Mouse (Mus musculus): ENCODE results near the gene Ebf1. TPM values are rescaled to one million over a fixed set of nuclear protein-coding genes. Genes with fewer than 3 reads are reported as not detected.
A peak's percentile ranks its signal among the peaks of the same experiment; 100 is the strongest.
"Not testable (repeated sequence)": the region's sequence is repeated elsewhere in the genome, so short reads cannot be mapped to it uniquely, and the experiment has no call there.

The Ebf1 gene
- total RNA-seq (2021), result 10 to 100 TPM; 13.4 to 14.4 TPM

- intact Hi-C loops (cut with DNase I), result no loop called here
- DNase-seq, result peak; percentile 89 to 92
Measured at GRCm38 (mm10) chr11:44616788-44617712, at the start of gene Ebf1. Gene Ebf1, plus strand, starts transcription at chr11:44617317.

- DNase-seq; intact Hi-C loops (cut with DNase I): not testable (repeated sequence)
Measured at GRCm38 (mm10) chr11:44570336-44570735, 46.8 kb upstream of the Ebf1 start.

- intact Hi-C loops (cut with DNase I), result no loop called here
- no peak for DNase-seq
Measured at GRCm38 (mm10) chr11:44572781-44573180, 44.3 kb upstream of the Ebf1 start.

GRCm38 (mm10) chr11:44573396-44573795, 43.7 kb upstream of the Ebf1 start:
- DNase-seq, result no peak
- intact Hi-C loops (cut with DNase I), result no loop called here

GRCm38 (mm10) chr11:44574391-44574790, 42.7 kb upstream of the Ebf1 start:
- DNase-seq, result no peak
- intact Hi-C loops (cut with DNase I), result no loop called here

- intact Hi-C loops (cut with DNase I), result no loop called here
- DNase-seq, result no peak
Measured at GRCm38 (mm10) chr11:44574820-44575219, 42.3 kb upstream of the Ebf1 start.

GRCm38 (mm10) chr11:44577911-44578310, 39.2 kb upstream of the Ebf1 start:
- DNase-seq, result no peak
- intact Hi-C loops (cut with DNase I), result no loop called here

- intact Hi-C loops (cut with DNase I), result loop anchor here (5.0 to 10.0 kb wide), 2 partner anchors 109 to 1154 kb away; partner anchors contain the start of gene Ublcp1
- peak; percentile 38 to 43 for DNase-seq
Measured at GRCm38 (mm10) chr11:44581277-44581683, 35.8 kb upstream of the Ebf1 start.

GRCm38 (mm10) chr11:44586047-44586696, 30.9 kb upstream of the Ebf1 start:
- intact Hi-C loops (cut with DNase I), result loop anchor here (1.0 to 10.0 kb wide), 6 partner anchors 953 to 1341 kb away; no protein-coding TSS in a partner anchor
- peak; percentile 72 to 76 for DNase-seq

- no peak for DNase-seq
- intact Hi-C loops (cut with DNase I), result no loop called here
Measured at GRCm38 (mm10) chr11:44593016-44593415, 24.1 kb upstream of the Ebf1 start.

- no peak for DNase-seq
- intact Hi-C loops (cut with DNase I), result no loop called here
Measured at GRCm38 (mm10) chr11:44594768-44595167, 22.3 kb upstream of the Ebf1 start.

- no peak for DNase-seq
- intact Hi-C loops (cut with DNase I), result no loop called here
Measured at GRCm38 (mm10) chr11:44606881-44607280, 10.2 kb upstream of the Ebf1 start.

- intact Hi-C loops (cut with DNase I), result no loop called here
- no peak for DNase-seq
Measured at GRCm38 (mm10) chr11:44608646-44609045, 8.5 kb upstream of the Ebf1 start.

GRCm38 (mm10) chr11:44610971-44611781, 5.9 kb upstream of the Ebf1 start:
- intact Hi-C loops (cut with DNase I), result loop anchor here (1.0 to 5.0 kb wide), 4 partner anchors 397 to 1271 kb away; no protein-coding TSS in a partner anchor
- DNase-seq, result peak; percentile 87 to 94

- intact Hi-C loops (cut with DNase I), result loop anchor here (2.0 to 5.0 kb wide), 3 partner anchors 285 to 1270 kb away; no protein-coding TSS in a partner anchor
- DNase-seq, result no peak
Measured at GRCm38 (mm10) chr11:44612156-44612555, 5.0 kb upstream of the Ebf1 start.

- intact Hi-C loops (cut with DNase I), result loop anchor here (2.0 to 5.0 kb wide), 3 partner anchors 284 to 1269 kb away; no protein-coding TSS in a partner anchor
- peak in 1 of 2 experiments; percentile 57 for DNase-seq
Measured at GRCm38 (mm10) chr11:44612681-44613410, 4.3 kb upstream of the Ebf1 start.

- DNase-seq, result peak; percentile 18 to 62
- intact Hi-C loops (cut with DNase I), result loop anchor here (2.0 to 5.0 kb wide), 3 partner anchors 283 to 1269 kb away; no protein-coding TSS in a partner anchor
Measured at GRCm38 (mm10) chr11:44613411-44614180, 3.5 kb upstream of the Ebf1 start.

- peak in 1 of 2 experiments; percentile 14 for DNase-seq
- intact Hi-C loops (cut with DNase I), result no loop called here
Measured at GRCm38 (mm10) chr11:44616078-44616787, 884 bp upstream of the Ebf1 start.
